Mouse (Mus musculus): ENCODE measurements at regions not wholly inside any gene's neighbourhood (a gene's known extent, or its start where the extent isn't known, plus 50 kb on each side); places are given as distances from the start of the nearest gene placed in this dataset.

- no peak for TF ChIP-seq MYOD1 (IDR thresholded peaks at IDR 0.05; ENCODE audit: control insufficient read depth in 1 of 3, insufficient read length in 2 of 3, low read depth in 2 of 3)
- no peak for TF ChIP-seq POLR2A (IDR thresholded peaks at IDR 0.05; ENCODE audit: insufficient read length, low read depth)
Measured at GRCm38 (mm10) chr19:55008463-55009146, 118.4 kb downstream of the Gpam start.

Data from myocyte (in vitro differentiated cells).